ENCODE assay signal across 8 mouse cellular contexts in the genomic region with DNA sequence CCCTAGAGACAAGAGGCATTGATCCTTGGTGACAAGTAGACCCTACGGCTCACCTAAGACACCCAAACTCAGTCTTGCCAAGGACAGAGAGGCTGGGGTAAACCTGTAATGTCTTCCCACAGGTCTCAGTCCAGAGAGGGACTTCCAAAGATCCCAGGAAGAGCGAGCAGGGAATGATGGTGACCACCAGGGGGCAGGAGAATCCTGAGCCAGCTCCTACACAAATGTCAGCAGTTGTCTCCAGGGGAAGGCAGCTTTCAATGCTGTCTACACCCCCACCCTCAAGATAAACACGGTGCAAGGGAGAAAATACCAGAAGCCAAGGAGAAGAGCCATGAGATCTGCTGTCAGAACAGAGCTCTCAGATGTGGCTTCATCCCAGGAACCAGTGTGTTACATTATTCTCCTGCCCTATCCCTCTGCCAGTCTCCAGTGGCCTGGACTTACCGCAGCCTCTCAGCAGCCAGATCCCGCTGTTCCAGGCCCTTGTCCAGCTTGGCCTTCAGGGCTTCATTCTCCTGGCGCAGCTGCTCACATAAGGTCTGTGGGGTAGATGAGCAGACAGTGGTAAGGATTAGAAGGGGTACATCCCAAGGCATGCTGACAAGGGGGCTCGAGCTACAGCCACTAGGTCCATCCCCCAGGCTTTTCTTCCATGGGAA. TPM values are rescaled to one million over a fixed set of nuclear protein-coding genes. Genes with fewer than 3 reads are reported as not detected.
A peak's percentile ranks its signal among the peaks of the same experiment; 100 is the strongest.
DNase-seq lines count a peak whose midpoint lies in the region; ATAC-seq lines count a peak whose summit lies in the region.

No protein-coding gene starts in this region.

- H3K27ac ChIP-seq in heart, embryonic 16.5 days (ENCODE audit: low read length): no peak overlapping the region
- no peak overlapping the region for H3K27ac ChIP-seq in limb, embryonic 10.5 days

- H3K36me3 ChIP-seq in heart, embryonic 16.5 days (ENCODE audit: control insufficient read depth, insufficient read depth): peaks cover 27% of the 10 kb centered on the region
- peaks cover 43% of the 10 kb centered on the region for H3K36me3 ChIP-seq in limb, embryonic 10.5 days

- no peaks in the 10 kb centered on the region for H3K27me3 ChIP-seq in heart, embryonic 16.5 days (ENCODE audit: control insufficient read depth, insufficient read depth, low read length)
- H3K27me3 ChIP-seq in limb, embryonic 10.5 days (ENCODE audit: low read depth, poor library complexity, severe bottlenecking): no peaks in the 10 kb centered on the region

- H3K9ac ChIP-seq in heart, embryonic 16.5 days (ENCODE audit: low read length): no peak overlapping the region

- H3K4me1 ChIP-seq in heart, embryonic 16.5 days (ENCODE audit: control insufficient read depth, insufficient read depth, low read length): peaks cover 8% of the 10 kb centered on the region
- H3K4me1 ChIP-seq in limb, embryonic 10.5 days: no peaks in the 10 kb centered on the region

- H3K9me3 ChIP-seq in heart, embryonic 16.5 days (replicated peaks; ENCODE audit: control insufficient read depth, low read length): no peaks in the 10 kb centered on the region
- no peaks in the 10 kb centered on the region for H3K9me3 ChIP-seq in limb, embryonic 10.5 days (replicated peaks)

- no peak overlapping the region for H3K4me2 ChIP-seq in heart, embryonic 16.5 days (ENCODE audit: low read depth, low read length)

- peak; percentile 67 for DNase-seq in layer of hippocampus, adult 11-12 months (ENCODE audit: low spot score)
- no peak for DNase-seq in layer of hippocampus, adult 9-10 months (ENCODE audit: low spot score)
- peak; percentile 80 for DNase-seq in MN1 (ENCODE audit: low spot score)
- peak; percentile 58 for DNase-seq in cerebellum, adult 11-12 months
- DNase-seq in limb, embryonic 10.5 days (ENCODE audit: low spot score): peak; percentile 60
- peak; percentile 64 for DNase-seq in retina, postnatal 1 day
- DNase-seq in urinary bladder, adult 18-20 months (ENCODE audit: low spot score in 2 of 2): no peak

- 62% methylated on average over 7 of the region's 7 CpGs for WGBS in heart, embryonic 16.5 days
- 77% methylated on average over 7 of the region's 7 CpGs for WGBS in limb, embryonic 10.5 days

- no peak overlapping the region for H3K4me3 ChIP-seq in heart, embryonic 16.5 days (ENCODE audit: low read length)
- no peak overlapping the region for H3K4me3 ChIP-seq in limb, embryonic 10.5 days

- peak; percentile 31; the same call in 1 of the 2 replicates for ATAC-seq in heart, embryonic 16.5 days (replicated peaks; ENCODE audit: extremely low read depth, insufficient read depth, low FRiP score)

RNA-seq across cellular contexts. Expression of a gene that starts 28.2 kb away (rescaled TPM):
- 771 and 1,022 TPM in 2 replicates for polyA plus RNA-seq in heart, embryonic 16.5 days (2015; fragmentation: Nextera tagmentation; extraction: Ambion mirVana)
- 52.0 and 60.7 TPM in 2 replicates for polyA plus RNA-seq in limb, embryonic 10.5 days (2016; fragmentation: Nextera tagmentation; extraction: Ambion mirVana)

RNA-seq across cellular contexts. Expression of a gene that starts 32.3 kb away (rescaled TPM):
- polyA plus RNA-seq in heart, embryonic 16.5 days (2015; fragmentation: Nextera tagmentation; extraction: Ambion mirVana): 20.0 and 24.7 TPM in 2 replicates
- 10.0 and 14.0 TPM in 2 replicates for polyA plus RNA-seq in limb, embryonic 10.5 days (2016; fragmentation: Nextera tagmentation; extraction: Ambion mirVana)

Comparison
In these comparisons a context has a peak if more than half of its experiments do, and no peak if none do; other contexts are left out.
1. DNase-seq: peak in layer of hippocampus, adult 11-12 months (single experiment), MN1 (single experiment), cerebellum, adult 11-12 months (single experiment), limb, embryonic 10.5 days (single experiment) and retina, postnatal 1 day (single experiment); none in layer of hippocampus, adult 9-10 months (single experiment) and urinary bladder, adult 18-20 months (0 of 2).
2. RNA of a gene that starts 28.2 kb away (polyA plus RNA-seq): 771 to 1,022 TPM in heart, embryonic 16.5 days; 52.0 to 60.7 TPM in limb, embryonic 10.5 days; every median in the first group is over 10 times any median in the second.